Mouse (Mus musculus): ENCODE measurements at regions not wholly inside any gene's neighbourhood (a gene's known extent, or its start where the extent isn't known, plus 50 kb on each side); places are given as distances from the start of the nearest gene placed in this dataset.

DNA sequence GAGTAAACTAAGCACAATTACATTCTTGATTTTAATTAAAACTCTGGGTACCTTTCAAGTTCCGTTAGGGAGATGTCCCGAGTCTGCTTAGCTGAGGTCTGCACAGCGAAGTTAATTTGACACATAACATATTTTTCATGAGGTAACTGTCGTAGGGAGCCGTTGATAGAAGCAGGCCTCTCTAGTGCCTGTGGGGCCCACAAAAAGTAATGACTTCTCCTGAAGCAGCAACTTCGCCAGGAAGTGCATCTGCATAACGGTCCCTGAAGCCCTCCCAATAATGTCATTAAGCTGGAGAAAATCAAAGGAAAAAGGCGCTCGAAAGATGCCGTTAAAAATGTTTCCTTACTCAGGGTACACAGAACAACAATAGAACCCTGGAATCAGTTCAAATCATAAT, 410.7 kb upstream of the Tmpo start:
- Histone ChIP-seq H3K9me3 (peaks cover 17% of the 10 kb centered on the region), H3K4me3 (replicated peaks) (no peak overlapping the region), H3K36me3 (replicated peaks; ENCODE audit: low read length) (no peaks in the 10 kb centered on the region), H3K27me3 (replicated peaks) (no peaks in the 10 kb centered on the region), H3K4me1 (no peaks in the 10 kb centered on the region)
- no peak for TF ChIP-seq FLI1 (IDR thresholded peaks at IDR 0.05; ENCODE audit: low read length)
- no peak for TF ChIP-seq GATA1 (IDR thresholded peaks at IDR 0.05; ENCODE audit: borderline replicate concordance, low read length)

DNA sequence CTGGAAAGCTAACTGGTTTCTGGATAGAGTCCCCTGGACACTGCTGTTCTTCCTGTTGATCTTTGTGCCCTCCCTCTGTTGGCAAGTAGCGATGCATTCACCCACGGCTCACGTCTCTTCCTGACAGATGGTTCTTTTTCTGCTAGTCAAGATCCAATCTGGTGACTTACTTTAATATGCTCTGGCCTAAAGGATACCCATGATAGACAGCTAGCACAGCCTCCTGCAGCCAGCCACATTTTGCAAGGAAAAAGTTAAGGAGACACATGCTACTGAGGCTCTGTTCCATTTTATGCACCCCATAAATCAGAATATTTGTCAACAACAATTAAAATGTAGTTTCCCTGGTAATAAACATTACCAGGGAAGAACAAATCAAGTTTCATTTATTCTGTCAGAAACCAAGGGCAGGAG, 410.3 kb upstream of the Tmpo start:
- Histone ChIP-seq H3K27me3 (replicated peaks) (no peaks in the 10 kb centered on the region), H3K4me1 (no peaks in the 10 kb centered on the region), H3K4me3 (replicated peaks) (no peak overlapping the region), H3K9me3 (peaks cover 17% of the 10 kb centered on the region), H3K36me3 (replicated peaks; ENCODE audit: low read length) (no peaks in the 10 kb centered on the region)
- no peak for TF ChIP-seq FLI1 (IDR thresholded peaks at IDR 0.05; ENCODE audit: low read length)

GRCm38 (mm10) chr10:91583204-91583603, 402.1 kb upstream of the Tmpo start:
- Histone ChIP-seq H3K4me1 (no peaks in the 10 kb centered on the region), H3K9me3 (peaks cover 24% of the 10 kb centered on the region), H3K4me3 (replicated peaks) (no peak overlapping the region), H3K36me3 (replicated peaks; ENCODE audit: low read length) (no peaks in the 10 kb centered on the region), H3K27me3 (replicated peaks) (no peaks in the 10 kb centered on the region)
- no peak for TF ChIP-seq FLI1 (IDR thresholded peaks at IDR 0.05; ENCODE audit: low read length)
- no peak for TF ChIP-seq GATA1 (IDR thresholded peaks at IDR 0.05; ENCODE audit: borderline replicate concordance, low read length)

DNA sequence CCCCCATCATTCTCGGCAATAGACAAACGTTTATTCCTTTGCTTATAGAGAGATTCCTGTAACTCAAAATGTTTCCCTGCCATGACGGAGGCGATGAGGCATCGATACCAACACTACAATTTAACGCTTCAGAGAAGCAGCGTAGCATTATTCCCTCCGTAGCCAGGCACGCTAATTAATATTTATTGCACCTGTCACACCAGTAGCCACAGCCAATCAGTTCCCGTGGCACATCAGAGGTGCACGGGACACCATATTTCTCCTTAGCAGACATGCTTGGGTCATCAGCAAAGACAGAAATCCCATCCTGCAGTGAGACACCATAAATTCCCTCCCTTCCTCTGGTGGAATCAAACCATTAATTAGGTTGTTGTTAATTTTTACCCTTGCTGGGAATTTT, 399.8 kb upstream of the Tmpo start:
- H3K36me3 ChIP-seq (replicated peaks; ENCODE audit: low read length) = no peaks in the 10 kb centered on the region
- peaks cover 40% of the 10 kb centered on the region for H3K9me3 ChIP-seq
- H3K27me3 ChIP-seq (replicated peaks) = no peaks in the 10 kb centered on the region
- TF ChIP-seq FLI1 (IDR thresholded peaks at IDR 0.05; ENCODE audit: low read length) (no peak), GATA1 (IDR thresholded peaks at IDR 0.05; ENCODE audit: borderline replicate concordance, low read length) (no peak)
- no peaks in the 10 kb centered on the region for H3K4me1 ChIP-seq
- no peak overlapping the region for H3K4me3 ChIP-seq (replicated peaks)

DNA sequence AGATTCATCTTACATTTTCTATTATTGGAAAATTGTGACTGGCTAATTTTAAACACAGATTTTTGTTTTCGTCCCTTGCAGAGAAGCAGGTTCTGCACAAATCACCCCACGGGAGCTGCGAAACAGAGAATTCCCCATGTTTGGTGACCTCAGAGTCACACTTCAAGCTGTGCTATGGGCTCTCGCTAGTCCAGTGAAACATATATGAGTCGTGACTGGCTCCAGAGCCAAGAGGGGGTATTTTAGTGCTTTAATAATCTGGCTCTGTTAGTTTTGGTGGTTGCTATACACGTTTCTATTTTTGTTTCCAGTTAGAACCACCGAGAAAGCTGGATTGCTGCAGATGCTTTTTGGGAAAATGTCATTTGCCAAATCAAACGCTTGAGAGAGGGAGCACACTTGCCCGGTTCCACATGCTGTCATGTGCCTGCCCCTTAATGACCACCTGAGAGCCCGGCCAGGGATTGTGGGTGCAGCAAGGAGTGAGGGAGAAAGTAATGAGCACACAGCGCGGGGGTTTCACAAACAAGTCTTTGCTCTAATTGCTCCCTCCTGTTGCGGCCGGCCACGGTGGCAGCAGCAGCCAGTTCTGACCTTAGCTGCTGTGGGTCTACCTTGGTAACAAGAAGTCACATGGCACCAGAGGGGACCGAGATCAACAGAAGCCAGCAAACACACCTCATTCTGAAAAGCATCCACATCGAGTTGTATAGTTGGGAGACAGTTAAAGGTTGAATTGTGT, 394.4 kb upstream of the Tmpo start:
- H3K36me3 ChIP-seq (replicated peaks; ENCODE audit: low read length) = no peaks in the 10 kb centered on the region
- no peaks in the 10 kb centered on the region for H3K4me1 ChIP-seq
- H3K9me3 ChIP-seq = peaks cover 44% of the 10 kb centered on the region
- H3K27me3 ChIP-seq (replicated peaks) = no peaks in the 10 kb centered on the region
- H3K4me3 ChIP-seq (replicated peaks) = no peak overlapping the region
- TF ChIP-seq GATA1 (IDR thresholded peaks at IDR 0.05; ENCODE audit: borderline replicate concordance, low read length) (no peak), FLI1 (IDR thresholded peaks at IDR 0.05; ENCODE audit: low read length) (no peak)

GRCm38 (mm10) chr10:91572796-91573195, 391.7 kb upstream of the Tmpo start:
- H3K4me1 ChIP-seq = no peaks in the 10 kb centered on the region
- no peaks in the 10 kb centered on the region for H3K36me3 ChIP-seq (replicated peaks; ENCODE audit: low read length)
- H3K9me3 ChIP-seq = peaks cover 47% of the 10 kb centered on the region
- H3K4me3 ChIP-seq (replicated peaks) = no peak overlapping the region
- TF ChIP-seq FLI1 (IDR thresholded peaks at IDR 0.05; ENCODE audit: low read length) (no peak), GATA1 (IDR thresholded peaks at IDR 0.05; ENCODE audit: borderline replicate concordance, low read length) (no peak)
- no peaks in the 10 kb centered on the region for H3K27me3 ChIP-seq (replicated peaks)

DNA sequence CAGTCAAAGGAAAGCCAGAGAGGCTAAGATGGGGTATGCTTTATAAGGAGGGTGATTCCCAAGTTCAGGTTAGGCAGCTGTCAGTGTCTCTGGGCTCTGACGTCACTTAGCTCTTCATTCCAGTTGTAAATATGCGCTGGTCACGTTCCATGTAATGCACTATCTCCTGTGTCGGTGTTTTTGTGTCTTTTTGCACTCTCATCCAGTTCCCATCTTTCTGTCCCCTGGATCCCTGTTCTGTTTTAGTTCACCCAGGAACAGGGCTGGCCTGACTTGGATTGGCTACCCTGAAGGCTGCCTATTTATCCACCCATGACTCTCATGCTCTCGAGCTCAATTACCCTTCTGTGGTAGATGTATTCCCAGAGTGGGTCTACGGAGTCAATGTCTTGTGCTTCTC, 387.9 kb upstream of the Tmpo start:
- H3K36me3 ChIP-seq (replicated peaks; ENCODE audit: low read length) = no peaks in the 10 kb centered on the region
- H3K9me3 ChIP-seq = peaks cover 25% of the 10 kb centered on the region; the same call in 1 of the 2 replicates
- no peak overlapping the region for H3K4me3 ChIP-seq (replicated peaks)
- TF ChIP-seq GATA1 (IDR thresholded peaks at IDR 0.05; ENCODE audit: borderline replicate concordance, low read length) (no peak), FLI1 (IDR thresholded peaks at IDR 0.05; ENCODE audit: low read length) (no peak)
- no peaks in the 10 kb centered on the region for H3K4me1 ChIP-seq
- H3K27me3 ChIP-seq (replicated peaks) = no peaks in the 10 kb centered on the region

GRCm38 (mm10) chr10:91566116-91566774, 385.1 kb upstream of the Tmpo start:
- Histone ChIP-seq H3K4me3 (replicated peaks) (no peak overlapping the region), H3K27me3 (replicated peaks) (no peaks in the 10 kb centered on the region), H3K4me1 (no peaks in the 10 kb centered on the region), H3K9me3 (peaks cover 20% of the 10 kb centered on the region; the same call in 1 of the 2 replicates), H3K36me3 (replicated peaks; ENCODE audit: low read length) (no peaks in the 10 kb centered on the region)
- TF ChIP-seq GATA1 (IDR thresholded peaks at IDR 0.05; ENCODE audit: borderline replicate concordance, low read length) (no peak), FLI1 (IDR thresholded peaks at IDR 0.05; ENCODE audit: low read length) (no peak)

DNA sequence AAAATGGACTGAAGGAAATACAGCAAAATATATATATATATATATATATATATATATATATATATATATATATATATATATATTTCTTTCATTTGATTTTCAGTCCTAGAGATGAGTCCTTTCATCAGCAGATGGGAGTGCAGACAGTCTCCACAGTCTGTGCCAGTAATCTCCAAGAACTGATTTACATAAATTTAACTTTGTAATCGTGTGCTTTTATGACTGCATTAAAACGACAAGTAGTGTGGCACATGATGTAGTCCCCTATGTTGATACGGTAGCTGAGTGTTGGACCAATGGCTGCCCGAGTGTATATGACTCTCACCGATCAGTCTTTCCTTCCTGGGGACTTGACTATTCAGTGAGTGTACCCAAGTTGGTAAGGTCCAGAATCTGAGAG, 378.2 kb upstream of the Tmpo start:
- Histone ChIP-seq H3K36me3 (replicated peaks; ENCODE audit: low read length) (no peaks in the 10 kb centered on the region), H3K9me3 (peaks cover 13% of the 10 kb centered on the region), H3K4me1 (no peaks in the 10 kb centered on the region), H3K4me3 (replicated peaks) (no peak overlapping the region), H3K27me3 (replicated peaks) (no peaks in the 10 kb centered on the region)
- TF ChIP-seq GATA1 (IDR thresholded peaks at IDR 0.05; ENCODE audit: borderline replicate concordance, low read length) (no peak), FLI1 (IDR thresholded peaks at IDR 0.05; ENCODE audit: low read length) (no peak)

- Histone ChIP-seq H3K27me3 (replicated peaks) (no peaks in the 10 kb centered on the region), H3K4me1 (no peaks in the 10 kb centered on the region), H3K36me3 (replicated peaks; ENCODE audit: low read length) (no peaks in the 10 kb centered on the region), H3K9me3 (peaks cover 11% of the 10 kb centered on the region; the same call in 1 of the 2 replicates), H3K4me3 (replicated peaks) (no peak overlapping the region)
- TF ChIP-seq GATA1 (IDR thresholded peaks at IDR 0.05; ENCODE audit: borderline replicate concordance, low read length) (no peak), FLI1 (IDR thresholded peaks at IDR 0.05; ENCODE audit: low read length) (no peak)
These were observed 367.0 kb upstream of the Tmpo start for GRCm38 (mm10) chr10:91548071-91548470.

Measured in megakaryocyte, embryonic 14.5 days (primary cell).